Mouse (Mus musculus): ENCODE data around the gene Ctc1. TPM values are rescaled to one million over a fixed set of nuclear protein-coding genes. Genes with fewer than 3 reads are reported as not detected.
"Not testable (repeated sequence)": the region's sequence is repeated elsewhere in the genome, so short reads cannot be mapped to it uniquely, and the experiment has no call there.

Ctc1 gene
- total and polyA plus RNA-seq, 3 experiments, result 21.8 to 39.7 (median 26.6) TPM

- DNase-seq, result peak; percentile 94
These were observed 7.3 kb upstream of the Ctc1 start, which contains the start of gene Pfas for GRCm38 (mm10) chr11:69008182-69009121. Gene Pfas, minus strand, starts transcription at chr11:69008460.

DNA sequence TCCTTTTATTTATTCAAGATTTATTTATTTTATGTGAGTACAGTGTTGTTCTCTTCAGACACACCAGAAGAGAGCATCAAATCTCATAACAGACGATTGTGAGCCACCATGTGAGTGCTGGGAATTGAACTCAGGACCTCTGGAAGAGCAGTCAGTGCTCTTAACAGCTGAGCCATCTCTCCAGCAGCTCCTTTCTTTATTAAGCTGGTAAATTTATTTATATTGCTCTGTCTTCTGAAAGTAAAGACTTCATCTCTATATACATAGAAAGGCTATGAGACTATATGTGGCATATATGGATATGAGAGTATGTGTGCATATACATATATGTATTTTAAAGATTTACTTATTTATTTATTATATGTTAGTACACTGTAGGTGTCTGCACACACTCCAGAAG, 6.2 kb upstream of the Ctc1 start:
- DNase-seq, result no peak

DNA sequence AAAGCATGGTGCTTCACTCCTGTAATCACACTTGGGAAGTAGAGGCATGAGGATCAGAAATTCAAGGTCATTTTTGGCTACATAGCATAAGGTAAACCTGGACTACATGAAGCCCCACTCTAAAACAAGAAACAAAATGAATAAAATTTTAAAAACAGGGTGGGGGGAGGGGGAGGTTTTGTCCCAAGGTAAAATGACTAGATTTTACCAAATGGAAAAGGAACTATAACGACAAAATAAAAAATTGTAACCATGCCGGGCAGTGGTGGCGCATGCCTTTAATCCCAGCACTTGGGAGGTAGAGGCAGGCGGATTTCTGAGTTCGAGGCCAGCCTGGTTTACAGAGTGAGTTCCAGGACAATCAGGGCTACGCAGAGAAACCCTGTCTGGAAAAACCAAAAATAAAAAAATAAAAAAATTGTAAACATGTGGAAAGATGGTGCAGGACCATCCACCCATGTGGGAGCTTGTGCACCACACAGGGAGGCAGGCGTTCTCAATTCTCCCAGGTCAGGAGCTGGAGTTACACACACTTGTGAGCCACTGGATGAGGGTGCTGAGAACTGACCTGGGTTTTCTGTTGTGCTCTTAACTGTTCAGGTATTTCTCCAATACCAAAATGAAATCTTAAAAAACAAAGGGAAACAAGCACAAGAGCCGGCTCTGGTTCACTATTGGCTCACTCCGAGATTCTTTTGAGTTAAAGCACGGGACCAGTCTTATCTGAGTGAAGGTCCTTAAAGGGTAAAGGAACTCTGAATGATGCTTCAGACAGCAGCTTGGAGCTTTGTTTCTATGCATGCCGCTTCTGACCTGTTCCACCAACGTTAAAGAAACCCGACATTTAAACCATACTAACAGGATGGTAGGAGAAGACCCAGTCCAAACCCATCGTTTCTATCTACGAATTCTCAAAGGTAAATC, 5.0 kb upstream of the Ctc1 start:
- no peak for DNase-seq

DNA sequence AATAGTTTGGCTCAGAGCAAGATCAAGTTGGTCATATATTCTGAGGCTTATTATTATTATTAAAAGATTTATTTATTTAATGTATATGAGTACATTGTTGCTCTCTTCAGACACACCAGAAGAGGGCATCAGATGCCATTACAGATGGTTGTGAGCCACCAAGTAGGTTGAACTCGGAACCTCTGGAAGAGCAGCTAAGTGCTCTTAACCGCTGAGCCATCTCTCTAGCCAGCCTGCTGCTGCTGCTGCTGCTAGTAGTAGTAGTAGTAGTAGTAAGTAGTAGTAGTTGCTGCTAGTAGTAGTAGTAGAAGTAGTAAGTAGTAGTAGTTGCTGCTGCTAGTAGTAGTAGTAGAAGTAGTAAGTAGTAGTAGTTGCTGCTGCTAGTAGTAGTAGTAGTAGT, 4.3 kb upstream of the Ctc1 start:
- DNase-seq, result not testable (repeated sequence)

DNA sequence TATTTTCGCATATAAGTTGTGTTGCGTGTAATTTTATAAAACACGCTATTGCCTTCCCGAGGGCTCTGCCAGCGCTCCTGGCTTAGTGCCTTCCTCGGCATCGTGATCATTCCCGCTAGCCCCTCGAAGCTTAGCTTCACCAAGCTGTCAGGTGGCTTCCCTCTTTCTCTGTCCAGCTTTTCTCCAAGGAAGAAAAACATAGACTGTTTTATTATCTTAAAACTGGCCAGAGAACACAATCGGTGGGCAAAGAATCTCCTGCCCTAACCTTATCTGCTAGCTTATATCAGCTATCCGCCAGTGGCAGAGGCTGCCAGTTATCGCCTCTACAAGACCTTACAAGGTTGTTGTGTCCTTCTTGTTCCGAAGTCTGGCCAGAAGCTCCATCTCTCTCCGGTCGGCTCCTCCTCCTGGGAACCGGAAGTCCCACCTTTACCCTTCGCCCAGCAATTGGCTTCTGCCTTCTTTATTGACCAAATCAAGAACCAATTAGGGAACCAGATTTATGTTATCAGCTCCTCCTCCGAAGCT, 3.6 kb upstream of the Ctc1 start:
- peak; percentile 94 for DNase-seq

- DNase-seq, result no peak
These were observed 1.0 kb downstream of the Ctc1 start for GRCm38 (mm10) chr11:69016755-69017154.

DNA sequence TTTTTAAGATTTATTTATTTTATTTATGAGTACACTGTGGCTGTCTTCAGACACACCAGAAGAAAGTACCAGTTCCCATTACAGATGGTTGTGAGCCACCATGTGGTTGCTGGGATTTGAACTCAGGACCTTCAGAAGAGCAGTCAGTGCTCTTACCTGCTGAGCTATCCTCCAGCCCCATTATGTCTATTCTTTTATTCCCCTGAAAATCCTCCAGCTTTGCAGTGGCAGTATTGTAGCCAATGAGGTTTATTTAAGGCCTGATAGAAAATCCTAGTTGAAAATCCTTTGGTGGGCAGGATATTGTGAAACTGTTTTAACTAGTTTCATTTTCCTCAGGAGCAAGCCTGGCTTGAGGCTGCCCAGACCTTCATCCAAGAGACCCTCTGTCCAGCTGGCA, 5.0 kb downstream of the Ctc1 start:
- DNase-seq, result no peak

GRCm38 (mm10) chr11:69026562-69026961, 10.9 kb downstream of the Ctc1 start:
- DNase-seq, result no peak

- DNase-seq, result no peak
These were observed 13.1 kb downstream of the Ctc1 start for GRCm38 (mm10) chr11:69028805-69029204.

DNA sequence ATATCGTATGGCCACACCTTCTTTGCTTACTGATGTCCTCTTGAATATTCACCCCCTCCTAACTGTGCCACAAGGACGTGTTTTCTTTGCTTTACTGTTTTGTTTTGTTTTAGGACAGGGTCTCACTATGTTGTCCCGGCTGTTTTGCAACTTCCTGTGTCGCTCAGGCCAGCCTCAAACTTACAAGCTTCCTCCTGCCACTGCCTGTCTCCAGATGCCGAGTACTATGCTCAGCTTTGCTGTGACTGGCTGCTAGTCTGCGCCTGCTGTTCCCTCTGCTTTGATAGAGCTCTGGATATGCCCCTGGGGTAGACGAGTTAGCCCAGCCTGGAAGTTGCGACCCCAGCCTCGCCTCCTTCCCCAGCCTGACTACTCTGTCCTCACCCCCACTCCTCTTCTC, 17.8 kb downstream of the Ctc1 start:
- DNase-seq, result no peak

DNA sequence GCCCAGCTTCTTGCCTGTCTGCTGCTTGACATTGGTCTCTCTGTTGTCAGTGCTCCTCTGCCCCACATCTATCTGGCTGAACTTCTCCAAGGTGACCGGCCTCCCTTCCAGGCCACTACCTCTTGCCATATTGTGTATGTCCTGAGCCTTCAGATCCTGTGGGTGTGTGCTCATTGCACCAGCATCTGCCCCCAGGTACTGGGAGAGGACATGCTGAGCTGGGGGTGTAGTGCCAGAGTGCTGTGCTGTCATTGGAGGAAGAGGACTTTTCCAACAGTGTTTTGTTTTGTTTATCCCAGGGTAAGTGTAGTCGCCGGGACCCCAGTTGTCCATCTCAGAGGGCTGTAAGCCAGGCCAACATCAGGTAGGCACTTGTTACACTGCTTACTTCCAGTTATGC, 18.9 kb downstream of the Ctc1 start:
- no peak for DNase-seq

- DNase-seq, result peak; percentile 29
These were observed 19.7 kb downstream of the Ctc1 start for GRCm38 (mm10) chr11:69035411-69035810.

DNA sequence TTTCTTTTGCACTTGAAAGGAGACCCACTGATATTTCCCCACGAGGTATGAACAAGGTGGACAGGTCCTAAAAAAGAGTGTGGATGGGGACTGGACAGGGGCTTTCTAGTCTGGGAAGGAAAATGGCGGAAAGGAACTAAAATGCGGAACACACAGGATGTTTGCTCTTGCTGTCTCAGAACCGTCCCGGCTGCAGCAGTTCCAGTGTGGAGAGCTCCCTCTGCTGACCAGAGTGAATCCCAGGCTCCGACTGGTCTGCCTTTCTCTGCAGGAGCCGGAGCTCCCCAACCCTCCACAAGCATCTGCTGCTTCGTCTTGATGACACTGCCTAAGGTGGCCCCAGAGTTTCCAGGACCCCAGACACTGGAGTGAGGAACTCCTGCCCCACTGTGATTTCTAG, 20.1 kb downstream of the Ctc1 start:
- DNase-seq, result peak; percentile 93

- DNase-seq, result peak; percentile 91
These were observed 20.9 kb downstream of the Ctc1 start for GRCm38 (mm10) chr11:69036486-69037230.

- peak; percentile 90 for DNase-seq
These were observed 21.7 kb downstream of the Ctc1 start for GRCm38 (mm10) chr11:69037231-69038061.

DNA sequence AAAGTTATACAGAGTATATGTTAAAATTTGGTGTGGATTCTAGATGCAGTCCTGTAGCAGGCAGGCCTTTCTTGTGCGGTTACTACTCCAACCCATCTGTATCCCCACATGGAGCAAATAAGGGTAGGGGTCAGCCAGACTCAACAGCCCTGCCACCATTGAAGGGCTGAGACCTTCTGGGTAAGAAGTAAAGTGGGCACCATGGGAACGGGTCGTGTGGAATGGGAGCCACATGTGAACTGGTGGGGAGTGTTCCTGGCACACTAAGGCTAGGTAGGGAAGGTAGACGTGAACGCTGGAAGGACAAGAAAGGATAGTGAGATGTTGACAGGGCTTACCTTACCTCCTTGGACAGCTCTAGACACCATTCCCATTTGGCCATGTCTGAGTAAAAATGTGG, 22.5 kb downstream of the Ctc1 start:
- no peak for DNase-seq

- DNase-seq, result peak; percentile 87
These were observed 30.1 kb downstream of the Ctc1 start, which contains the start of gene Aurkb for GRCm38 (mm10) chr11:69045531-69046394. Gene Aurkb, plus strand, starts transcription at chr11:69045647.

DNA sequence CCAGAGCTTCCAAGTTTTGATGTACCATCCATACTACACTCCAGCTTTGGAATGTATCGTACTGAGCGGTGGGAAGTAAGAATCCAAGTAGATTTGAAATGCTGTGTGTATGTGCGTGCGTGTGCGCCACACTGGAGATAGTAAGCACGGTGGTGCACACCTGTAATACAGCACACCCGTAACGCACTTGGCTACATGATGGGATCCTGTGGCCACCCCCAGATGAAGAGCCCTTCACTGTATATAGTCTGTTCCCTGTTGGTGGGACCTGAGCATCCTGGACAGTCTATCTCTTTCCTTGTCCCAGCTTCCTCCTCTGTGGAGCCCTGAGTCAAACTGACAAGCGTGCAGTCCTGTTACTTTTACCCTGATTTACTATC, 30.7 kb downstream of the Ctc1 start:
- DNase-seq, result no peak

GRCm38 (mm10) chr11:69047592-69047991, 31.9 kb downstream of the Ctc1 start:
- no peak for DNase-seq

DNA sequence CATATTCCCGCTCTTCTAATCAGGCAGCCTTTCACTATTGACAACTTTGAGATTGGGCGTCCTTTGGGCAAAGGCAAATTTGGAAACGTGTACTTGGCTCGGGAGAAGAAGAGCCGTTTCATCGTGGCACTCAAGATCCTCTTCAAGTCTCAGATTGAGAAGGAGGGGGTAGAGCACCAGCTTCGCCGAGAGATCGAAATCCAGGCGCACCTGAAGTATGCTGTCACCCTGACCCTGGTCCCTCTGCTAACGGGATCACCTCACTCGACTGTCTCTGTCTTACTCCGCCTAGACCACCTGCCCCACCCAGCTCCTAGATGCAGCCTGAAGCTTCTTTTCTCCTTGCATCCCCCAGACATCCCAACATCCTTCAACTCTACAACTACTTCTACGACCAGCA, 32.4 kb downstream of the Ctc1 start:
- DNase-seq, result no peak

Measured in adrenal gland, adult 2 months (tissue).